Mouse (Mus musculus): ENCODE data around the gene Spata21.

Spata21 gene

DNA sequence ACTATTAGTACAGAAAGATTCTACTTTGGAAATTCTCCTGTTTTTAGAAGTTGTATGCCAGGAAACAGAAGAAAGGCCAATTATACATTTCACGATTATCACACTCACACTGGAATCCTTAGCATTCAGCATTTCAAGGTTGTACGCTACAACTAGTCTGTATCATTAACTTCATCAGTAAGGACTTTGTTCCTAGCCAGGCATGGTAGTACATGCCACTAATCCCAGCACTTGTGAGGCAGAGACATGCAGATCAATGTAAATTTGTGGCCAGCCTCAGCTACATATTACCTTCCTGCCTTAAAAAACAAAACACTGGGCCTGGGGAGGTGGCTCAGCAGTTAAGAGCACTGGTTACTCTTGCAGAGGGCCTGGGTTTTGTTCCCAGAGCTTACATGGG lies 70.5 kb downstream of the Spata21 start:
- no peak for DNase-seq (ENCODE audit: low spot score)

- DNase-seq (ENCODE audit: low spot score) = no peak
These were observed 71.0 kb downstream of the Spata21 start for GRCm38 (mm10) chr4:141159093-141159492.

DNA sequence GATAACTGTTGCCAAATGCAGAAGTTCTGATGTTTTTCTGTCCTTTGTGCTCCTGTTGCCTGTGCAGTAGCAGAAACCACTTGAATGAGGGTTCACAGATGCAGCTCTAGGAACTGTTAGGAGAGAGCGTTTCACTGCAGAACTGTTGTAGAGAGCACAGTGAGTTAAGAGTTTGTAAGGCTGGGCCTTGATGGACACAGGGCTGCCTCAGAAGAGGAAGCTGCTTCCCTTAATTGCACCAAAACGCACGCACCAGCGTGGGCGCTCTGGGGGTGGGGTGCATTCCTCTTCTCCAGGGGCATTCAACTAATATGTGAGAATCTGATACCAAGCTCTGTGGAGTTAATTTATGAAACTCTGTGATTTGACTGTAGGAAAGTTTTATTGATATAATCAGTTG lies 71.5 kb downstream of the Spata21 start:
- no peak for DNase-seq (ENCODE audit: low spot score)

GRCm38 (mm10) chr4:141160193-141160592 lies 72.1 kb downstream of the Spata21 start:
- no peak for DNase-seq (ENCODE audit: low spot score)

DNA sequence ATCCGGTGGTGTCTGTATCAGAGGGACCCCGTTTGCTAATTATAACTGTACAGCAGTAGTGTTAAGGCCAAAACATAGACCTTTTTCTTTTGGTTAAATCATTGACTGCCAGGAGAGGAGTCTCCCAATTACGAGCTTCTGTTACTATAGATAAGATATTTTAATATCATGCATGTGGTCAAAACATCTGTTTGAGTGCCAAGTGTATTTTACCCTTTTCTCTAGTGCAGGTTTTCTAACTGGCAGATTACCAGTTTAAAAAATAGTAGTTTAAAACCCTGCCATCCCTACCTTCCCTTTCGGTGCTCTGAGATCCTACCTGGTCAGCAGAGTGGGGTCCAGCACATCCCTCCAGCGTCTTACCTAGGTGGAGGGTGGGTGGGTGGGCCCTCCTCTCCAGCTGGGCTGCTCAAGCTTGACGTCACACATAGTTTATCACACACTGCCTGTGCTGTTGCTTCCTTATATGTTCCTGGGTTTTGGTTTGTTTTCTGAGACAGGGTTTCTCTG lies 73.6 kb downstream of the Spata21 start:
- no peak for DNase-seq (ENCODE audit: low spot score)
